Mouse (Mus musculus) Patski (cell line): Measurements from ENCODE around the gene Pcolce2. TPM values are rescaled to one million over a fixed set of nuclear protein-coding genes. Genes with fewer than 3 reads are reported as not detected.
"Not testable (repeated sequence)": the region's sequence is repeated elsewhere in the genome, so short reads cannot be mapped to it uniquely, and the experiment has no call there.

Experiments
- ATAC-seq: fragments of 100-300 bp; one replicate; pipeline ENCODE4 v1.8.0; 2021
- CTCF ChIA-PET: fragments of 350-600 bp; sonication (Branson Sonifier 250); formaldehyde crosslinking; loops from one replicate; lab custom pipeline; 2022; ENCODE audit warnings: inconsistent platforms; lab: Charles Lee
- POLR2A ChIA-PET: fragments of 350-600 bp; sonication (Branson Sonifier 250); formaldehyde crosslinking; loops from one replicate; lab custom pipeline; 2022; ENCODE audit warnings: antibody characterized with exemption, inconsistent platforms; lab: Charles Lee
- DNase-seq: peaks from one replicate; pipeline ENCODE4 v3.0.0-alpha.2; 2011; ENCODE audit warnings: low read depth, low spot score
- H3K27me3 ChIP-seq: fragments of 371-371 bp; one replicate; pipeline ENCODE4 v1.5.1; 2021
- CTCF ChIP-seq: fragments of 100-300 bp; IDR thresholded peaks from one replicate; pipeline ENCODE4 v1.5.1; 2021
- in situ Hi-C: fragments of 300-500 bp; cut with MboI; formaldehyde crosslinking; loops from 3 replicates; pipeline ENCODE4 v1.11.1; 2018; ENCODE audit warnings: low pct_unique_long_range_greater_than_20kb, mixed read lengths
- polyA plus RNA-seq: library from polyadenylated mRNA; unstranded; gene quantifications from one replicate; pipeline ENCODE4 v1.2.3, GENCODE M21; 2021

Pcolce2 gene
- polyA plus RNA-seq, 1 experiment from 2014 or later: 6.0 TPM

DNA sequence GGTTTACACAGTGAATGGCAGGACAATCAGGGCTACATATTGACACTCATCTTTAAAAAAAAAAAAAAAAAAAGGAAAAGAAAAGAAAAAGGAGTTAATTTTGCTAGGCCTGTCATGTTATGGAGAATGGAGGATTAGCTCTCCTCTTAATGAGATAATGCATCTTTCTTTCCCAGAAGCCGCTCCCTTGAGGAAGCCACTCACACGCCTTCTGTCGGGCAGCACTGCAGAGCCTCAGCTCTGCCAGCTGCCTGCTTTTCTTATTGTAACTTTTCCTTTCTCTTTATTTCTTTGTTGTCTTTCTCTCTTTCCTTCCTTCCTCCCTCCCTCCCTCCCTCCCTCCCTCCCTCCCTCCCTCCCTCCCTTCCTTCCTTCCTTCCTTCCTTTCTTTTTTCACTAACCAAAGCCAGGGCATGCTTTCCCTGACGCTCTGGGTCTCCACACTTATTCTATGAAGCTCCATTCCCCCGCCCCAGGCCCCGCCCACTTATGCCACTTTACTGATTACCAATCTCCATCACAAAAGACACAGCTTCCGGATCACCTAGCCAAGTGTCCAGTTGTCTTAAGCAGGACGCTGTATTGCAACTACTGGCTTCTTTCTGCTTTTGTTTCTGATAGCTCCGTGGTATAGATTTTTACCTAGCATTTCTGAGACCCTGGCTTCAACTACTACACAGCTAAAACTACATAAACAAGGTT is 23.8 kb upstream of the Pcolce2 start:
- DNase-seq (no peak), ATAC-seq (no peak)
- in situ Hi-C loops: no loop called here
- TF ChIP-seq CTCF: no peak
- H3K27me3 ChIP-seq: no peaks in the 10 kb centered on the region
- ChIA-PET CTCF (no interaction called here), POLR2A (no interaction called here)

DNA sequence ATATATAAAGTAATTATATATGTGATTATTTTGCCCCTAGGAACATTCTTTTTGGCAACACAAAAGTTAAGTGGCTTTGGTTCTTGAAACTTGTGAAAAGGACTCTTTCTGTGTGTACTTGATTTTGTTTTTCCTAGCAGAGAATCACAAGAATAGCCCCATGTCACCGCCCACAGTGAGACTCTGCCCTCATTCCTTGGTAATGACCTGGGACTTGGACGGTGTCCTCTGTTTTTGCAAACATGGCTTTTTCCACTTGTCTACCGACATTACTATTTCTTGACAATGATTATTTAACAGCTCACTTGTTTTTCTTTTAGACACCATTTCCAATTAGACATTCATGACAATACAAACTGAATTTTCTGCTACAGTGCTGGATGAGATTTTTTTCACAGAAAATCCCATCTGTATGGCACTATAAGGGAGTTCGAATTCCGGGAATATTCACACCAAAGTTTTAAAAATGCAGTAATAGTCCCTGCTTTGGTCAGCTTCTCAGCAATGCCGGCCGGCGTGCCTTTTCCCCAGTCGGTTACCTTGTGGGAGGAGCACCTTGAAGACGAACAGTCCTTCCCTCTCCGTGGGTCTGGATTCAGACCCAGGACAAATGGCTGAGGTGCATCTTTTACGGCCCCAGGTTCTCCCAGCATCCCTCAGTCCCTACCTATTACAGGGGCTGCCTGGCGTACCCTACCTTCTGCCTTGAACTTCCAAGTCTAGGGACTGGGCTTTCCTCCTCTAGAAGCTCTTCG is 22.4 kb upstream of the Pcolce2 start:
- in situ Hi-C loops: no loop called here
- ChIA-PET CTCF (interaction anchor here (1.0 kb wide), 1 partner anchor 29 kb away, joined by 3 read pairs; no protein-coding TSS in a partner anchor), POLR2A (interaction anchor here (0.7 kb wide), 1 partner anchor 72 kb away, joined by 3 read pairs; no protein-coding TSS in a partner anchor)
- H3K27me3 ChIP-seq: no peaks in the 10 kb centered on the region
- no peak for TF ChIP-seq CTCF
- ATAC-seq (no peak), DNase-seq (no peak)

- H3K27me3 ChIP-seq: no peaks in the 10 kb centered on the region
- ChIA-PET POLR2A (no interaction called here), CTCF (no interaction called here)
- no peak for TF ChIP-seq CTCF
- in situ Hi-C loops: no loop called here
- DNase-seq (no peak), ATAC-seq (no peak)
These were observed 21.4 kb upstream of the Pcolce2 start for GRCm38 (mm10) chr9:95615961-95616360.

DNA sequence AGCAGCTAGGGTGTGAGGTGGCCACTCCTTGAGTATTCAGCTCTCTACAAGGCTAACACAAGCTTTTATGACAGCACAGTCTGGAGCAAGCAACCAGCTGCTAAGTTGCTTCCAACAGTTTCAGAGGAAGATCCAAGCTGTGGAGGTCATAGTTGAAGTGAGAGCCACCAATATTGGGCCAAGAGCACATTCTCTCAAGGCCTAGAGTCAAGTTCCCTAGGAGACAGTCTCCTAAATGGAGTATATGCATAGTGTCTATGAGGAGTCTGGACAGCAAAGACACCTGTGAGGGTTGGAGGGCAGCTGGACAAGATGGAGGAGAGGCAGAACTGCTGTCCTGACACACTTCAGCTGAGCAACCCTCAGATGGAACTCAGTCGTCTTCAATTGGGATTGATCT is 18.8 kb upstream of the Pcolce2 start:
- ATAC-seq (no peak), DNase-seq (no peak)
- no peak for TF ChIP-seq CTCF
- H3K27me3 ChIP-seq: no peaks in the 10 kb centered on the region
- CTCF ChIA-PET: no interaction called here
- in situ Hi-C loops: no loop called here
- POLR2A ChIA-PET: no interaction called here

DNA sequence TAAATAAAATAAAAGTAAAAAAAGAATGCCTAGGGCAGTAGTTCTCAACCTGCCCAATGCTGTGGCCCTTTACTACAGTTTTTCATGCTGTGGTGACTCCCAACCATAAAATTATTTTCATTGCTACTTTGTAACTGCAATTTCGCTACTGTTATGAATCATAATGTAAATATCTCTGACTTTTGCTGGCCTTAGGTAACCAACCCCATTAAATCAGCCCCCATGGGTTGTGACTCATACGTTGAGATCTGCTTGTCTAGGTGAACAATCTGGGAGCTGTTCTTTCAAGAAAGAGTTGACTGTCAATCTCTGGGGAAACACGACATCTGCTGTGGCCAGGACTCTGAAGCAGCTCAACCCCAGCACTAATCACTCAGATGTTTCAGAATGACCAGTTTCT is 13.3 kb upstream of the Pcolce2 start:
- in situ Hi-C loops: no loop called here

DNA sequence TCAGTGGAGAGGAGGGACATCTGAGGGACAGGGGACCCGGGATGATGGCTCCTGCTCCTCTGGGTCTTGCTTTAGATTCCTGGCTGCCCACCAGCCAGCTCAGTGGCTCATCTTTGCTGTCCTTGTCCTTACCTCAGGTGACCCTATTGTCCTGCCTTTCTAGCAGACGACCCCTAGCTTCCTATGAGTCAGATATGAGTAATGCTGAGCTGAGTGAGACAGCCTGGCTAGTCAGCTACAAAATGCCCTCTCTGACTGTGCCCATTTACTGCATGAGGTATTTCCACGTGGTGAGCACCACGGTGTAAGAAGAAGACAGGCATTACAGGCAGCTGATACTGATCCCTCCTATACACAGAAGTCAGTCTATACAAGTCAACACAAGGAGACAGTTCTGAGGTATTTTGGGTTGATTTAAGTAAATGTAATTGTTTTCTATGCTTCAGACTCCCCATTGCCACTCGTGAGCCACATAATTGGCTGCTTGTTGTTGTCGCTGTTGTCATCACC is 8.9 kb upstream of the Pcolce2 start:
- no peaks in the 10 kb centered on the region for H3K27me3 ChIP-seq
- in situ Hi-C loops: no loop called here
- ATAC-seq (peak; percentile 59), DNase-seq (no peak)
- CTCF ChIA-PET: interaction anchor here (1.4 kb wide), 1 partner anchor 82 kb away, joined by 3 read pairs; no protein-coding TSS in a partner anchor
- TF ChIP-seq CTCF: no peak
- POLR2A ChIA-PET: no interaction called here

More for the DNA sequence above, 13.3 kb upstream of the Pcolce2 start:
- ChIA-PET CTCF (interaction anchor here (1.6 kb wide), 1 partner anchor 15 kb away, joined by 4 read pairs; no protein-coding TSS in a partner anchor), POLR2A (no interaction called here)
- ATAC-seq (peak; percentile 44), DNase-seq (peak; percentile 63)
- H3K27me3 ChIP-seq: no peaks in the 10 kb centered on the region
- no peak for TF ChIP-seq CTCF

DNA sequence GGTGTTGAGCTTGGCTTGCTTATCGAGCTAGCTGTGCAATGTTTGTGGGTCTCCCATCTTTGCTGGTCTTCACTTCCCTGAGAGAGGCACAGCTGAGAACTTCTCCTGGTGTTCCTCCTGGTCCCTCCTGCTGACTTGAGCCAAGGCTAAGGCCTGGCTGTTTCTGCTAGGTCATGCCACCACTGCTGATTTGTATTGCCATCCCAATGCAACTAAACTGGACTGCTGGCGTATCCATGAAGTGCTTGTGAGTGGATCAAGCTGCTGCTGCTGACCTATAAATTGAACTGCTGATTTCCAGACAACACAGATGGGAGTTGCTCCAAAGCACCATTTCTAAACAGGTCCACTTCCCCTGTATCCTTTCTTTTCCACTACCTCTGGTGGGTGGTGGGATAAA is 7.8 kb upstream of the Pcolce2 start:
- CTCF ChIA-PET, DNase-seq, POLR2A ChIA-PET, H3K27me3 ChIP-seq, in situ Hi-C loops, ATAC-seq: not testable (repeated sequence)

- ATAC-seq: no peak
- TF ChIP-seq CTCF: no peak
- in situ Hi-C loops: no loop called here
- ChIA-PET POLR2A (interaction anchor here (0.7 kb wide), 1 partner anchor 9 kb away, joined by 4 read pairs; no protein-coding TSS in a partner anchor), CTCF (no interaction called here)
- DNase-seq: no peak
- no peaks in the 10 kb centered on the region for H3K27me3 ChIP-seq
These were observed 1.0 kb upstream of the Pcolce2 start for GRCm38 (mm10) chr9:95636395-95636794.

- in situ Hi-C loops: no loop called here
- no peak for TF ChIP-seq CTCF
- CTCF ChIA-PET: interaction anchor here (0.6 to 1.2 kb wide), 3 partner anchors 11 to 92 kb away, joined by 3 to 4 read pairs (median 3); no protein-coding TSS in a partner anchor
- no peaks in the 10 kb centered on the region for H3K27me3 ChIP-seq
- POLR2A ChIA-PET: interaction anchor here (1.6 kb wide), 1 partner anchor 80 kb away, joined by 9 read pairs; the partner anchor contains the start of gene Paqr9
- no peak for DNase-seq
- no peak for ATAC-seq
These were observed 2.5 kb downstream of the Pcolce2 start for GRCm38 (mm10) chr9:95639919-95640318.

- POLR2A ChIA-PET: interaction anchor here (0.6 to 0.7 kb wide), 2 partner anchors 8 to 755 kb away, joined by 3 to 4 read pairs; partner anchors contain the start of gene Pcolce2
- CTCF ChIA-PET: interaction anchor here (1.5 kb wide), 1 partner anchor 12 kb away, joined by 3 read pairs; no protein-coding TSS in a partner anchor
- no peak for ATAC-seq
- H3K27me3 ChIP-seq: no peaks in the 10 kb centered on the region
- in situ Hi-C loops: no loop called here
- no peak for TF ChIP-seq CTCF
- DNase-seq: no peak
These were observed 8.5 kb downstream of the Pcolce2 start for GRCm38 (mm10) chr9:95645926-95646325.
